Mouse (Mus musculus): ENCODE measurements around the gene Wars2. TPM values are rescaled to one million over a fixed set of nuclear protein-coding genes. Genes with fewer than 3 reads are reported as not detected.

Wars2 gene
- polyA plus RNA-seq (2012; rRNA removed): 1.5 and 2.6 TPM in 2 replicates

- Histone ChIP-seq H3K4me3 (ENCODE audit: low read depth, low read length) (peak within 1 kb of the TSS; percentile 61), H3K27ac (ENCODE audit: insufficient read depth, low read depth, low read length) (peak within 1 kb of the TSS; percentile 61), H3K4me1 (ENCODE audit: control insufficient read depth, insufficient read depth, insufficient read length, low read length) (peaks cover 3% of the 10 kb centered on the region; the same call in 1 of the 2 replicates), H3K27me3 (ENCODE audit: control insufficient read depth, insufficient read depth, low read length) (no peaks in the 10 kb centered on the region), H3K36me3 (ENCODE audit: control insufficient read depth, insufficient read depth, low read length) (no peaks in the 10 kb centered on the region; the same call in 1 of the 2 replicates)
- under 1% methylated on average over 57 of the region's 57 CpGs for WGBS
- peak; percentile 30; the same call in 1 of the 2 replicates for TF ChIP-seq CTCF (IDR thresholded peaks at IDR 0.05; ENCODE audit: extremely low read depth, insufficient read length, insufficient replicate concordance, low read depth, low read length)
- peak; percentile 51; the same call in 1 of the 2 replicates for TF ChIP-seq POLR2A (IDR thresholded peaks at IDR 0.05; ENCODE audit: low read depth, low read length)
These were observed at the start of gene Wars2 for GRCm38 (mm10) chr3:99140940-99141854. TSS of gene Wars2 (plus strand) at chr3:99141068.

- Histone ChIP-seq H3K27ac (ENCODE audit: insufficient read depth, low read depth, low read length) (no peak overlapping the region), H3K4me1 (ENCODE audit: control insufficient read depth, insufficient read depth, insufficient read length, low read length) (no peaks in the 10 kb centered on the region), H3K4me3 (ENCODE audit: low read depth, low read length) (no peak overlapping the region), H3K27me3 (ENCODE audit: control insufficient read depth, insufficient read depth, low read length) (no peaks in the 10 kb centered on the region), H3K36me3 (ENCODE audit: control insufficient read depth, insufficient read depth, low read length) (no peaks in the 10 kb centered on the region)
- 60% methylated on average over 3 of the region's 3 CpGs for WGBS
- TF ChIP-seq CTCF (IDR thresholded peaks at IDR 0.05; ENCODE audit: extremely low read depth, insufficient read length, insufficient replicate concordance, low read depth, low read length) (no peak), POLR2A (IDR thresholded peaks at IDR 0.05; ENCODE audit: low read depth, low read length) (no peak)
These were observed 44.1 kb upstream of the Wars2 start for GRCm38 (mm10) chr3:99096816-99097215.

- H3K4me3 ChIP-seq (ENCODE audit: low read depth, low read length): no peak overlapping the region
- TF ChIP-seq CTCF (IDR thresholded peaks at IDR 0.05; ENCODE audit: extremely low read depth, insufficient read length, insufficient replicate concordance, low read depth, low read length) (no peak), POLR2A (IDR thresholded peaks at IDR 0.05; ENCODE audit: low read depth, low read length) (no peak)
- H3K4me1 ChIP-seq (ENCODE audit: control insufficient read depth, insufficient read depth, insufficient read length, low read length): no peaks in the 10 kb centered on the region
- 67% methylated on average over 9 of the region's 9 CpGs for WGBS
- H3K36me3 ChIP-seq (ENCODE audit: control insufficient read depth, insufficient read depth, low read length): no peaks in the 10 kb centered on the region
- H3K27ac ChIP-seq (ENCODE audit: insufficient read depth, low read depth, low read length): no peak overlapping the region
- H3K27me3 ChIP-seq (ENCODE audit: control insufficient read depth, insufficient read depth, low read length): no peaks in the 10 kb centered on the region
These were observed 30.3 kb upstream of the Wars2 start for GRCm38 (mm10) chr3:99110353-99111213.

GRCm38 (mm10) chr3:99111214-99111608 is 29.7 kb upstream of the Wars2 start:
- Histone ChIP-seq H3K27ac (ENCODE audit: insufficient read depth, low read depth, low read length) (no peak overlapping the region), H3K27me3 (ENCODE audit: control insufficient read depth, insufficient read depth, low read length) (no peaks in the 10 kb centered on the region), H3K4me1 (ENCODE audit: control insufficient read depth, insufficient read depth, insufficient read length, low read length) (no peaks in the 10 kb centered on the region), H3K36me3 (ENCODE audit: control insufficient read depth, insufficient read depth, low read length) (no peaks in the 10 kb centered on the region), H3K4me3 (ENCODE audit: low read depth, low read length) (no peak overlapping the region)
- 82% methylated on average over 5 of the region's 5 CpGs for WGBS
- no peak for TF ChIP-seq CTCF (IDR thresholded peaks at IDR 0.05; ENCODE audit: extremely low read depth, insufficient read length, insufficient replicate concordance, low read depth, low read length)
- TF ChIP-seq POLR2A (IDR thresholded peaks at IDR 0.05; ENCODE audit: low read depth, low read length): no peak

GRCm38 (mm10) chr3:99113266-99113837 is 27.5 kb upstream of the Wars2 start:
- 79% methylated on average over 7 of the region's 7 CpGs for WGBS
- TF ChIP-seq CTCF (IDR thresholded peaks at IDR 0.05; ENCODE audit: extremely low read depth, insufficient read length, insufficient replicate concordance, low read depth, low read length): no peak
- TF ChIP-seq POLR2A (IDR thresholded peaks at IDR 0.05; ENCODE audit: low read depth, low read length): no peak
- Histone ChIP-seq H3K4me1 (ENCODE audit: control insufficient read depth, insufficient read depth, insufficient read length, low read length) (no peaks in the 10 kb centered on the region), H3K27ac (ENCODE audit: insufficient read depth, low read depth, low read length) (no peak overlapping the region), H3K27me3 (ENCODE audit: control insufficient read depth, insufficient read depth, low read length) (no peaks in the 10 kb centered on the region), H3K36me3 (ENCODE audit: control insufficient read depth, insufficient read depth, low read length) (no peaks in the 10 kb centered on the region), H3K4me3 (ENCODE audit: low read depth, low read length) (no peak overlapping the region)

- Histone ChIP-seq H3K27me3 (ENCODE audit: control insufficient read depth, insufficient read depth, low read length) (no peaks in the 10 kb centered on the region), H3K36me3 (ENCODE audit: control insufficient read depth, insufficient read depth, low read length) (no peaks in the 10 kb centered on the region), H3K4me1 (ENCODE audit: control insufficient read depth, insufficient read depth, insufficient read length, low read length) (no peaks in the 10 kb centered on the region), H3K4me3 (ENCODE audit: low read depth, low read length) (no peak overlapping the region), H3K27ac (ENCODE audit: insufficient read depth, low read depth, low read length) (no peak overlapping the region)
- TF ChIP-seq POLR2A (IDR thresholded peaks at IDR 0.05; ENCODE audit: low read depth, low read length) (no peak), CTCF (IDR thresholded peaks at IDR 0.05; ENCODE audit: extremely low read depth, insufficient read length, insufficient replicate concordance, low read depth, low read length) (no peak)
- 15% methylated on average over 2 of the region's 2 CpGs for WGBS
These were observed 19.9 kb upstream of the Wars2 start for GRCm38 (mm10) chr3:99120942-99121341.
